Mouse (Mus musculus): Measurements from ENCODE around the gene Gimap1. TPM values are rescaled to one million over a fixed set of nuclear protein-coding genes. Genes with fewer than 3 reads are reported as not detected.
A peak's percentile ranks its signal among the peaks of the same experiment; 100 is the strongest.

Gene Gimap1
- polyA plus RNA-seq, 1 experiment from 2014 or later: 5.6 TPM

DNA sequence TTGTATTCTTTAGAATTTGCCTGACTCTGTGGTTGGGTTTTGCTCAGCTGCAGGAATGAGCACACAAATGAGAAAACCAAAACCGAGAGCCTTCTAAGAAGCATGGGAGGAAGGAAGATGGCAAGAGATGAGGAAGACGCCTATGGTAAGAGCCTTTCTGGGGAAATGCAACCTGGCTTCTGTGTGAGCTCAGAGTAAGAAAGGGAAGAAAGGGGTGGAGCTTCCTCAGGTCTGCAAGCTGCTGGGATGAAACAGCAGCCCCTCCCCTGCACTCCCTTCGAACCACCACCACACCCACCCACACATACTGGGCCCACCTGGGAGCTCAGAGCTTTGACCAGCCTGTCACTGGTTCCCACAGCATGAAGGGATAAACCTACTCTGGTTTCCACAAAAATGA is 2.4 kb downstream of the Gimap1 start:
- WGBS: 38% methylated on average over 3 of the region's 3 CpGs
- H3K9ac ChIP-seq (replicated peaks; ENCODE audit: low read length): no peak overlapping the region
- no peak for DNase-seq (ENCODE audit: low spot score)
- ATAC-seq (replicated peaks; ENCODE audit: insufficient number of reproducible peaks, low FRiP score, low TSS enrichment, low read depth): no peak
- no peaks in the 10 kb centered on the region; the same call in 1 of the 2 replicates for H3K4me1 ChIP-seq (ENCODE audit: control insufficient read depth, insufficient read depth, low read length)
- no peak overlapping the region for H3K27ac ChIP-seq (replicated peaks; ENCODE audit: low read depth, low read length)
- no peak overlapping the region for H3K4me2 ChIP-seq (ENCODE audit: low read depth, low read length)
- H3K27me3 ChIP-seq (ENCODE audit: control insufficient read depth, insufficient read depth, low read length): peaks cover 24% of the 10 kb centered on the region
- H3K9me3 ChIP-seq (replicated peaks; ENCODE audit: control insufficient read depth, low read length): no peaks in the 10 kb centered on the region
- no peak overlapping the region for H3K4me3 ChIP-seq (ENCODE audit: low read depth, low read length)
- no peaks in the 10 kb centered on the region for H3K36me3 ChIP-seq (replicated peaks; ENCODE audit: control insufficient read depth, insufficient read depth, low read depth, low read length)

DNA sequence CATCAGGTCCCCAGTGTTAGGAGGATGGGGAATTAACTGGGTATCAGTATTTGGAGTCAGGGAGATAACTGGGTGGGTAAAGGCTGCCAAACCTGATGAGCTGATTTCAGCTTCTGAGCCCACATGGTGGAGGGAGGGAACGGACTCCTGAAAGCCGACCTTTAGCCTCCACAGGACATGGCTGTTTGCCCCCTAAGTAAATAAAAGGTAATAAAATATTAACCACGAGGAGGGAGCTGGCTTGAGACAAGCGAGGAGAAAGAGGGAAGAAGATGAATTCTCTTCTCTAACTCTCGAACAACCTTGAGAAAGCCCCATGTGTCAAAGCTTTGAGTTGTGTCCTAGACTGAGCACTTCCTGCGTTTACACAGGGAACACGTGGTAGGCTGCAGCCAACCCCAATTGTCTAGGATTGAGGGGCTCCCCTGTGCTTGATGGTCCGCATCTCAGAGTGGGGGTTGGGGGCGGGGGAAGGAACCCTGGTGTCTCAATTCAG is 2.9 kb downstream of the Gimap1 start:
- H3K9me3 ChIP-seq (replicated peaks; ENCODE audit: control insufficient read depth, low read length): no peaks in the 10 kb centered on the region
- no peak overlapping the region for H3K4me3 ChIP-seq (ENCODE audit: low read depth, low read length)
- H3K27me3 ChIP-seq (ENCODE audit: control insufficient read depth, insufficient read depth, low read length): peaks cover 24% of the 10 kb centered on the region
- H3K4me1 ChIP-seq (ENCODE audit: control insufficient read depth, insufficient read depth, low read length): no peaks in the 10 kb centered on the region; the same call in 1 of the 2 replicates
- H3K4me2 ChIP-seq (ENCODE audit: low read depth, low read length): no peak overlapping the region
- H3K9ac ChIP-seq (replicated peaks; ENCODE audit: low read length): no peak overlapping the region
- H3K27ac ChIP-seq (replicated peaks; ENCODE audit: low read depth, low read length): no peak overlapping the region
- no peak for ATAC-seq (replicated peaks; ENCODE audit: insufficient number of reproducible peaks, low FRiP score, low TSS enrichment, low read depth)
- no peak for DNase-seq (ENCODE audit: low spot score)
- 37% methylated on average over 9 of the region's 9 CpGs for WGBS
- no peaks in the 10 kb centered on the region for H3K36me3 ChIP-seq (replicated peaks; ENCODE audit: control insufficient read depth, insufficient read depth, low read depth, low read length)

DNA sequence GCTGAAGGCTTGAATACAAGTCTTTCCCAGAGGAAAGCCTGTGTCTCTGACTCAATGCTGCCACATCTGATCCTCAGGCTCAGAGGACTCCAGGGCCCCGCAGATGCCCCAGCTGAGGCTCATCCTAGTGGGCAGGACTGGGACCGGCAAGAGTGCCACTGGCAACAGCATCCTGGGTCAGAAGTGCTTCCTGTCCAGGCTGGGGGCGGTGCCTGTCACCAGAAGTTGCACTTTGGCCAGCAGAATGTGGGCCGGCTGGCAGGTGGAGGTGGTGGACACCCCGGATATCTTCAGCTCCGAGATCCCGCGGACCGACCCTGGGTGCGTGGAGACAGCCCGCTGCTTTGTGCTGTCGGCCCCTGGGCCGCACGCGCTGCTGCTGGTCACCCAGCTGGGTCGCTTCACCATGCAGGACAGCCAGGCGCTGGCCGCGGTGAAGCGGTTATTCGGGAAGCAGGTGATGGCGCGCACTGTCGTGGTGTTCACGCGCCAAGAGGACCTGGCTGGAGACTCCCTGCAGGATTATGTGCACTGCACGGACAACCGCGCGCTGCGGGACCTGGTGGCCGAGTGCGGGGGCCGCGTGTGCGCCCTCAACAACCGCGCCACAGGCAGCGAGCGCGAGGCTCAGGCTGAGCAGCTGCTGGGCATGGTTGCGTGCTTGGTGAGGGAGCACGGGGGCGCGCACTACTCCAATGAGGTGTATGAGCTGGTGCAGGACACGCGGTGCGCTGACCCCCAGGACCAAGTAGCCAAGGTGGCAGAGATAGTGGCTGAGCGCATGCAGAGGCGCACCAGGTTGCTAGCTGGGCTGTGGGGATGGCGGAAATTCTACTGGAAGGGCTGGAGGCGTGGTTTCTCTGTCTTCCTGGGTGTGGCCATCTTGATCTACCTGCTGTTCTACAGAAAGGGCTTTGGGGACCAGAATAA is 3.8 kb downstream of the Gimap1 start:
- DNase-seq (ENCODE audit: low spot score) (no peak), ATAC-seq (replicated peaks; ENCODE audit: insufficient number of reproducible peaks, low FRiP score, low TSS enrichment, low read depth) (peak; percentile 44; the same call in 1 of the 2 replicates)
- Histone ChIP-seq H3K27ac (replicated peaks; ENCODE audit: low read depth, low read length) (no peak overlapping the region), H3K4me2 (ENCODE audit: low read depth, low read length) (peak overlapping the region; percentile 82), H3K27me3 (ENCODE audit: control insufficient read depth, insufficient read depth, low read length) (peaks cover 24% of the 10 kb centered on the region), H3K4me3 (ENCODE audit: low read depth, low read length) (peak overlapping the region; percentile 44), H3K36me3 (replicated peaks; ENCODE audit: control insufficient read depth, insufficient read depth, low read depth, low read length) (no peaks in the 10 kb centered on the region), H3K9ac (replicated peaks; ENCODE audit: low read length) (peak overlapping the region; percentile 53), H3K4me1 (ENCODE audit: control insufficient read depth, insufficient read depth, low read length) (no peaks in the 10 kb centered on the region; the same call in 1 of the 2 replicates), H3K9me3 (replicated peaks; ENCODE audit: control insufficient read depth, low read length) (no peaks in the 10 kb centered on the region)
- 1% methylated on average over 52 of the region's 52 CpGs for WGBS

DNA sequence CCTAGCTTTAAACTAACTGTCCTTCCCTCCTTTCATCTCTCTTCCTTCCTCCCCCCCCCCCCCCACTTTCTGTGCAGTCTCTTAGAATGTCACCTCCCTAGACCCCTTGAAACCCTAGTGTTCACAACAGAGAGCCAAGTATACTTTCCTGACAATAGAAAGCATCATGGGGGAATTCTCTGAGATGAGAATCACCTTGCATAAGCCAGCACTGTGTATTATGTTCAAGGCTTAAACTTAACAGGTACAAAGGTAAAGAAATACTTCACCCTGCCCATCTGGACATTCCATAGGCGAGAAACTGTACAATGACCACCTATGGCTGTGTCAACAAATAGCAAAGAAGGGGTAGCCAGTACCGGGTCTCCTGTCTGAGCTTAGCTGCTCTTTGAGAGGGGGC is 6.6 kb downstream of the Gimap1 start:
- ATAC-seq (replicated peaks; ENCODE audit: insufficient number of reproducible peaks, low FRiP score, low TSS enrichment, low read depth) (no peak), DNase-seq (ENCODE audit: low spot score) (no peak)
- Histone ChIP-seq H3K27ac (replicated peaks; ENCODE audit: low read depth, low read length) (no peak overlapping the region), H3K4me2 (ENCODE audit: low read depth, low read length) (no peak overlapping the region), H3K4me1 (ENCODE audit: control insufficient read depth, insufficient read depth, low read length) (no peaks in the 10 kb centered on the region; the same call in 1 of the 2 replicates), H3K9ac (replicated peaks; ENCODE audit: low read length) (no peak overlapping the region), H3K27me3 (ENCODE audit: control insufficient read depth, insufficient read depth, low read length) (peaks cover 24% of the 10 kb centered on the region), H3K36me3 (replicated peaks; ENCODE audit: control insufficient read depth, insufficient read depth, low read depth, low read length) (no peaks in the 10 kb centered on the region), H3K4me3 (ENCODE audit: low read depth, low read length) (no peak overlapping the region), H3K9me3 (replicated peaks; ENCODE audit: control insufficient read depth, low read length) (no peaks in the 10 kb centered on the region)
- 53% methylated on average over 2 of the region's 2 CpGs for WGBS

DNA sequence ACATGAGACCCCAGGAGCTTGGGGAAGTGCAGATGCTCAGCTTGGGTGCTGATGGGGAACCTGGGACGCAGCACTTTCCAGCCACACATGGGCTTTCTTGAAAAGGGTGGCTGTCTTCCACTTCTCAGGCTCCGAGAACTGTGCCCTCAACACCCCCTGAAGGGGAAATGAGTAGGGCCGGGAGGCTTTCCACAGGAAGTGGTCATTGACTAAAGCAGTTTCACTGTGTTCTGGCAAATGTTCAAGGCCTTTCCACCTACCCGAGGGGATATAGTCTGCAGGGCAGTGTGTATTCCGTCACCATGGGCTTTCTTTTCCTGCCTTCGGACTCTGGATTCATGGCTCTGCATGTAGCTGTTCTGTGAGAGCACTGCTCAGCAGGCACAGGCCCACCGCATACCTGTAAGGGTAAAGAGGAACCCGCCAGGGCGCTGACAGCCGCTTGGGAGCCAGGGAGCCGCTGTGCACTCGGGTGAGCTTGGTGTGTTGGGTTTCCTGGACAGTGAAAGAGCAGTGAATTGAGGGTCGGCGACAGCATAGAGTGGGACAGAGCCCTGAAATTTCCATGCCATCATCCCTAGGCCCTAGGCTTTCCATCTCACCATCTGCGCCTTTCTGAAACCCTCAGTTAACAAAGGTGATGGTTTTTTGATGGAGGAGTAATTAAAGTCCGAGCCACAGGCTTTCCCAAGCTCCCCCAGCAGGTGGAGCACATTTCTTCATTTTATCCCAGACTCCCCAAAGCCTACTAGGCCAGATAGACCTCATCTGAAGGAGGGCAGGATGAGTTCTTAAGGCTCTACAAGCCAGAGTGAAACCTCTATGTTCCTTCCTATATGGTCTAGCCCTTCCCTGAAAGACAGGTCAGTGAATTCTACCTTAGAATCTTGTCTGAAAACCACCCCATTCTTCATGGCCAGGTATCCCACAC is 7.4 kb downstream of the Gimap1 start, which contains the start of gene Gimap5:
Gimap5 (plus strand) TSS at position 239 of the 931 bp plus-strand sequence.
- ATAC-seq (replicated peaks; ENCODE audit: insufficient number of reproducible peaks, low FRiP score, low TSS enrichment, low read depth) (no peak), DNase-seq (ENCODE audit: low spot score) (peak; percentile 49)
- 42% methylated on average over 16 of the region's 16 CpGs for WGBS
- H3K27me3 ChIP-seq (ENCODE audit: control insufficient read depth, insufficient read depth, low read length): peaks cover 24% of the 10 kb centered on the region
- no peak within 1 kb of the TSS for H3K9ac ChIP-seq (replicated peaks; ENCODE audit: low read length)
- no peak within 1 kb of the TSS for H3K4me2 ChIP-seq (ENCODE audit: low read depth, low read length)
- H3K4me1 ChIP-seq (ENCODE audit: control insufficient read depth, insufficient read depth, low read length): no peaks in the 10 kb centered on the region; the same call in 1 of the 2 replicates
- H3K36me3 ChIP-seq (replicated peaks; ENCODE audit: control insufficient read depth, insufficient read depth, low read depth, low read length): no peaks in the 10 kb centered on the region
- H3K9me3 ChIP-seq (replicated peaks; ENCODE audit: control insufficient read depth, low read length): no peaks in the 10 kb centered on the region
- H3K4me3 ChIP-seq (ENCODE audit: low read depth, low read length): no peak within 1 kb of the TSS
- H3K27ac ChIP-seq (replicated peaks; ENCODE audit: low read depth, low read length): no peak within 1 kb of the TSS

DNA sequence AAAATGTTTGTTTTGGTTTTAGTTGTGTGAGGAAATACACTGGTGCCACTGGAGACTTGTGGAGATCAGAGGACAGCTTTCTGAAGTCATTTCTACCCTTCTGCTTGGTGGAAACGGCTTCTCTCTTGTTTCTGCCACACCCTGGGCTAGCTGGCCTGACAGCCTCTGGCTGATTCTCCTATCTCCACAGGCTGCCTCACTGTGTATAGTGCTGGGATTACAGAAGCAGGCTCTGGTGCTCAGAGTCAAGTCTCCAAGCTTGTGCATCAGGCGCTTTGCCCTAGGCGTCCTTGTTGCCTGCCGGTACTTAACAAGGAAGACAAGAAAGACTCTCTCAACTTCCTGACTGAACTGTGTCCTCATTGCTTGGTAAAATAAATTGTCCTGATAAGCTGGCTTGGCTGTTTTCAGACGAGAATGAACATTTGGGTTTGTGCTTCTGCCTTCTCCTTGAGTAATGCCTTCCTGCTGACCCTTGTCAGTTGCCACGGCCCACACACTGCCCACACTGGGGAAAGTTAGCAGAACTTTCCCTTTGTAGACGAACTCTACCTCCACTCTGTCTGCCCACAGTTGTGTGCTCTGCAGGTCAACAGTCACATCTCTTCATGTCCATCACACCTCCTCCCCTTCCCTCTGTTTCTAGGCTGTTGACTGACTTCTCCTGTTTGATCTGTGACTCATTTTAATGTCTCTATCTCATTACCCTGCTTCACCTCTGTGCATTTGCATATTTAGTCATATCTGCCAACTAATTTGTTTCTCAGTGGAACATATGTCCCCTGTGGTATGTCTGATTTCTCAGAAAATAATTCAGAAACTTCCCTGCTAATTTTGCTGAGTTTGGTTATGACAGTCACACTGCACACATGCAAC is 8.5 kb downstream of the Gimap1 start:
- Histone ChIP-seq H3K4me2 (ENCODE audit: low read depth, low read length) (no peak overlapping the region), H3K9ac (replicated peaks; ENCODE audit: low read length) (no peak overlapping the region), H3K27ac (replicated peaks; ENCODE audit: low read depth, low read length) (no peak overlapping the region), H3K4me1 (ENCODE audit: control insufficient read depth, insufficient read depth, low read length) (no peaks in the 10 kb centered on the region; the same call in 1 of the 2 replicates), H3K36me3 (replicated peaks; ENCODE audit: control insufficient read depth, insufficient read depth, low read depth, low read length) (no peaks in the 10 kb centered on the region), H3K27me3 (ENCODE audit: control insufficient read depth, insufficient read depth, low read length) (peaks cover 13% of the 10 kb centered on the region), H3K4me3 (ENCODE audit: low read depth, low read length) (no peak overlapping the region), H3K9me3 (replicated peaks; ENCODE audit: control insufficient read depth, low read length) (no peaks in the 10 kb centered on the region)
- ATAC-seq (replicated peaks; ENCODE audit: insufficient number of reproducible peaks, low FRiP score, low TSS enrichment, low read depth) (no peak), DNase-seq (ENCODE audit: low spot score) (no peak)
- 66% methylated on average over 7 of the region's 7 CpGs for WGBS

DNA sequence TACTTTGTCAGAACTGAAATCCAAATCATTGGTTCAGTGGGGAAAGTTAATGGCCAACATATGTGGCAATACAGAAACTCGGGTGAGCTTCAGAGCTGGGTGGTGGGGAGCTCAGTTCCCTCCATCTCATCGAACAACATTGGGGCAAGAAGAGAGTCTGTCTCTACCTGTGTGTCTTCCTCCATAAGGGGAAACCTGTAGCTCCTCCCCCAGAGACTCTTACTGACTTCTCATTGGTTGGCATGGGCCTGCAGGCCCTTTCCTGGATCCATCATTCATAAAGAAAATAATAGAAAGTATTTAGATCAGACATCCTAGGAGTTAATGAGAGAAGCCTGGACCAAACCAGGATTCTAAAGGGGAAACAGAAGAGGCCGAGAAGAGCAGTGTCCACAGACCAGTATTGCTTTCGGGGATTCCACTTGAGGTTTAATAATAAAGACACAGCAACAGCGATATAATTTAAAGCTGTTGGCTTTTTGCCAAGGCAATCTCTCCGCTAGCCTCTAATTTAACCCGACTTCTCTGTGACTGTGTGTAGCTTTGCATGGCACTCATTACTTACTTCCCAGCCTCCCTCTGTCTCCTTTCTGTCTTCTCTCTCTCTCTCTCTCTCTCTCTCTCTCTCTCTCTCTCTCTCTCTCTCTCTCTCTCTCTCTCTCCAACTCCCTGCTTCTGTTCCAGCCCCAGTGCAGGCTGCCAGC is 24.9 kb downstream of the Gimap1 start:
- H3K9me3 ChIP-seq (replicated peaks; ENCODE audit: control insufficient read depth, low read length): no peaks in the 10 kb centered on the region
- ATAC-seq (replicated peaks; ENCODE audit: insufficient number of reproducible peaks, low FRiP score, low TSS enrichment, low read depth) (no peak), DNase-seq (ENCODE audit: low spot score) (no peak)
- WGBS: 79% methylated on average over 7 of the region's 7 CpGs
- H3K27ac ChIP-seq (replicated peaks; ENCODE audit: low read depth, low read length): no peak overlapping the region
- H3K4me1 ChIP-seq (ENCODE audit: control insufficient read depth, insufficient read depth, low read length): no peaks in the 10 kb centered on the region
- no peak overlapping the region for H3K9ac ChIP-seq (replicated peaks; ENCODE audit: low read length)
- H3K4me3 ChIP-seq (ENCODE audit: low read depth, low read length): no peak overlapping the region
- H3K4me2 ChIP-seq (ENCODE audit: low read depth, low read length): no peak overlapping the region
- H3K36me3 ChIP-seq (replicated peaks; ENCODE audit: control insufficient read depth, insufficient read depth, low read depth, low read length): no peaks in the 10 kb centered on the region
- no peaks in the 10 kb centered on the region for H3K27me3 ChIP-seq (ENCODE audit: control insufficient read depth, insufficient read depth, low read length)
